Comparison of ENCODE assay signal across 18 mouse cellular contexts in the genomic region with DNA sequence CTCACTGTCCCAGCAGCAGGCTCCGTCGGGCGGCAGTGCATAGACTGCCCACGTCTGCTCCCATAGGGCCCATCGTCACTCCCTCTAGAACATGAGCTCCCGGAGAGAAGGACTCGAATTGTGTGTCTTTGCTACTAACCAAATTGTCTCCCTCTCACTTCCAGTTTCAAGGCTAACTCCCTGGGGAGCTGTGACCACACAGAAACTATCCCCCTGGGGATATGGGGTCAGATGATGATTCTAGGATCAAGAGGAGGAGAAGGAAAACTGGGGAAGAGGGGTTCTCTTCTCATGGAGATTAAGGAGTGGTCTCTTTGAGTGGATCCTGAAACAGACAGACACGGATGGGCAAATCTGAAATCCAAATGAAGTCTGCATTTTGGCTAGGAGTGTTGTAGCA. TPM values are rescaled to one million over a fixed set of nuclear protein-coding genes. Genes with fewer than 3 reads are reported as not detected.
A peak's percentile ranks its signal among the peaks of the same experiment; 100 is the strongest.
DNase-seq lines count a peak whose midpoint lies in the region; ATAC-seq and TF ChIP-seq lines count a peak whose summit lies in the region.
"Had no signal": no experiment of that assay in that cellular context is flagged by ENCODE, and none has a peak within 500 bp of the region (broad histone marks: within the 10 kb centered on the region; RNA-seq: fewer than 3 reads in every experiment).

No protein-coding gene starts in this region.

- 71% methylated on average over 8 of the region's 8 CpGs for WGBS in embryonic facial prominence, embryonic 12.5 days
- WGBS in embryonic facial prominence, embryonic 10.5 days = 78% methylated on average over 8 of the region's 8 CpGs
- 63% methylated on average over 8 of the region's 8 CpGs for WGBS in heart, embryonic 10.5 days

- no peaks in the 10 kb centered on the region for H3K79me2 ChIP-seq in CH12.LX (replicated peaks; ENCODE audit: control insufficient read depth, extremely low read depth, insufficient read depth, poor library complexity, severe bottlenecking)

- H3K27me3 ChIP-seq in embryonic facial prominence, embryonic 12.5 days = no peaks in the 10 kb centered on the region
- peaks cover 40% of the 10 kb centered on the region for H3K27me3 ChIP-seq in embryonic facial prominence, embryonic 10.5 days (replicated peaks; ENCODE audit: low read depth, poor library complexity, severe bottlenecking)
- H3K27me3 ChIP-seq in heart, embryonic 10.5 days (ENCODE audit: insufficient read depth, poor library complexity, severe bottlenecking) = 0 out of 2 replicates have a peak, but pooled peaks cover 3% of the 10 kb centered on the region
- peaks cover 18% of the 10 kb centered on the region for H3K27me3 ChIP-seq in CH12.LX (replicated peaks)
- H3K27me3 ChIP-seq: forebrain, embryonic 15.5 days; Patski had no signal

- no peak for TF ChIP-seq CTCF in CH12.LX (conservative IDR thresholded peaks at IDR 0.05 in 1 of 2, IDR thresholded peaks at IDR 0.05 in 1 of 2; ENCODE audit: low read depth in 2 of 2, low read length in 2 of 2)

- intact Hi-C loops in heart, postnatal 10 days (cut with DNase I) = no loop called here

- in situ Hi-C loops in CH12.LX (cut with MboI; ENCODE audit: low pct_ligation_motif_present, low pct_unique_long_range_greater_than_20kb, low sequenced_read_pairs) = no loop called here

- H3K9me3 ChIP-seq in embryonic facial prominence, embryonic 12.5 days = no peaks in the 10 kb centered on the region
- H3K9me3 ChIP-seq in embryonic facial prominence, embryonic 10.5 days = no peaks in the 10 kb centered on the region
- no peaks in the 10 kb centered on the region for H3K9me3 ChIP-seq in heart, embryonic 10.5 days
- peaks cover 4% of the 10 kb centered on the region for H3K9me3 ChIP-seq in CH12.LX (replicated peaks; ENCODE audit: low read length)
- H3K9me3 ChIP-seq: forebrain, embryonic 13.5 days; forebrain, embryonic 15.5 days; G1E had no signal

- no peak for ATAC-seq in embryonic facial prominence, embryonic 12.5 days (ENCODE audit: insufficient number of reproducible peaks, insufficient read depth, low FRiP score, low TSS enrichment)
- ATAC-seq: activated CD4-positive, CD25-positive, alpha-beta regulatory T cell, adult 4 months; forebrain, embryonic 13.5 days; forebrain, embryonic 15.5 days; forebrain, postnatal 0 days; Patski had no signal

- H3K4me3 ChIP-seq in embryonic facial prominence, embryonic 12.5 days = no peak overlapping the region
- no peak overlapping the region for H3K4me3 ChIP-seq in embryonic facial prominence, embryonic 10.5 days
- H3K4me3 ChIP-seq in heart, embryonic 10.5 days = no peak overlapping the region
- peak overlapping the region in 1 of 3 experiments; percentile 1 for H3K4me3 ChIP-seq in CH12.LX (replicated peaks in 1 of 3; ENCODE audit: low read depth in 2 of 3, low read length in 2 of 3, poor library complexity in 1 of 3)
- H3K4me3 ChIP-seq: forebrain, embryonic 13.5 days; forebrain, embryonic 15.5 days had no signal

- no peak for TF ChIP-seq POLR2A in CH12.LX (IDR thresholded peaks at IDR 0.05; ENCODE audit: low read depth, low read length)

- H3K27ac ChIP-seq in embryonic facial prominence, embryonic 12.5 days = no peak overlapping the region
- H3K27ac ChIP-seq in embryonic facial prominence, embryonic 10.5 days (replicated peaks) = no peak overlapping the region
- 0 out of 2 replicates have a peak overlapping the region, but pooled peaks have one; percentile 32 for H3K27ac ChIP-seq in heart, embryonic 10.5 days
- H3K27ac ChIP-seq in CH12.LX (ENCODE audit: insufficient read depth, low read depth) = no peak overlapping the region
- H3K27ac ChIP-seq: forebrain, embryonic 13.5 days; forebrain, embryonic 15.5 days had no signal

- TF ChIP-seq EP300 in CH12.LX (IDR thresholded peaks at IDR 0.05; ENCODE audit: low read length) = peak; percentile 57

- H3K4me2 ChIP-seq in embryonic facial prominence, embryonic 12.5 days (replicated peaks) = no peak overlapping the region
- peak overlapping the region; percentile 24; the same call in 1 of the 2 replicates for H3K4me2 ChIP-seq in CH12.LX (ENCODE audit: insufficient read depth, low read depth, poor library complexity, severe bottlenecking)
- H3K4me2 ChIP-seq: forebrain, embryonic 13.5 days; forebrain, embryonic 15.5 days had no signal

- no peaks in the 10 kb centered on the region for H3K36me3 ChIP-seq in embryonic facial prominence, embryonic 12.5 days
- H3K36me3 ChIP-seq in embryonic facial prominence, embryonic 10.5 days (replicated peaks) = no peaks in the 10 kb centered on the region
- no peaks in the 10 kb centered on the region for H3K36me3 ChIP-seq in heart, embryonic 10.5 days
- no peaks in the 10 kb centered on the region for H3K36me3 ChIP-seq in CH12.LX (replicated peaks in 1 of 2; ENCODE audit: control insufficient read depth in 1 of 2, insufficient read depth in 1 of 2, low read length in 1 of 2)
- H3K36me3 ChIP-seq: forebrain, embryonic 15.5 days; G1E had no signal

- dilution Hi-C loops in CH12.LX (cut with MboI; ENCODE audit: extremely low pct_ligation_motif_present, extremely low pct_unique_long_range_greater_than_20kb, low sequenced_read_pairs) = no loop called here

- H3K9ac ChIP-seq in embryonic facial prominence, embryonic 12.5 days = 0 out of 2 replicates have a peak overlapping the region, but pooled peaks have one; percentile 19
- H3K9ac ChIP-seq in CH12.LX (ENCODE audit: insufficient read depth, low read depth) = no peak overlapping the region
- H3K9ac ChIP-seq: forebrain, embryonic 13.5 days; forebrain, embryonic 15.5 days; forebrain, postnatal 0 days had no signal

- peaks cover 37% of the 10 kb centered on the region for H3K4me1 ChIP-seq in embryonic facial prominence, embryonic 12.5 days
- peaks cover 47% of the 10 kb centered on the region for H3K4me1 ChIP-seq in embryonic facial prominence, embryonic 10.5 days
- H3K4me1 ChIP-seq in heart, embryonic 10.5 days = peaks cover 33% of the 10 kb centered on the region
- peaks cover 15 to 25% of the 10 kb centered on the region in 2 experiments for H3K4me1 ChIP-seq in CH12.LX (ENCODE audit: control insufficient read depth in 1 of 2, insufficient read depth in 2 of 2)

- no peak for TF ChIP-seq RAD21 in CH12.LX (IDR thresholded peaks at IDR 0.05; ENCODE audit: low read depth, low read length)

- no peak for DNase-seq in embryonic facial prominence, embryonic 10.5 days (ENCODE audit: low spot score)
- DNase-seq in heart, embryonic 10.5 days (ENCODE audit: low spot score) = no peak
- no peak for DNase-seq in heart, postnatal 10 days
- DNase-seq in CH12.LX (ENCODE audit: extremely low read depth) = peak; percentile 17
- DNase-seq in kidney, adult 11 months = no peak
- DNase-seq: adrenal gland, adult 8-10 months; adrenal gland, postnatal 14 days; adrenal gland, postnatal 36 days; cerebellum, adult 11-12 months; cerebellum, adult 8-10 months; cerebellum, adult 9-11 months; forebrain, postnatal 0 days had no signal

TF ChIP-seq in CH12.LX, 34 proteins besides CTCF, POLR2A, EP300 and RAD21:
- TF ChIP-seq MYC (IDR thresholded peaks at IDR 0.05; ENCODE audit: low read depth, low read length) = no peak
- TF ChIP-seq ETS1 (conservative IDR thresholded peaks at IDR 0.05; ENCODE audit: low read depth, low read length) = no peak
- TF ChIP-seq CHD2 (IDR thresholded peaks at IDR 0.05; ENCODE audit: low read length) = no peak
- TF ChIP-seq PAX5 (IDR thresholded peaks at IDR 0.05; ENCODE audit: low read length) = no peak
- TF ChIP-seq IRF4 (IDR thresholded peaks at IDR 0.05; ENCODE audit: low read depth, low read length) = peak; percentile 66
- no peak for TF ChIP-seq MXI1 (IDR thresholded peaks at IDR 0.05; ENCODE audit: low read depth, low read length)
- no peak for TF ChIP-seq ZMIZ1 (IDR thresholded peaks at IDR 0.05; ENCODE audit: low read depth, low read length)

RNA-seq across cellular contexts. Expression of a gene that starts 18.0 kb away (rescaled TPM):
- polyA plus RNA-seq in embryonic facial prominence, embryonic 12.5 days (2016; fragmentation: Nextera tagmentation; extraction: Ambion mirVana) = 85.1 and 91.0 TPM in 2 replicates
- polyA plus RNA-seq in embryonic facial prominence, embryonic 10.5 days (2016; fragmentation: Nextera tagmentation; extraction: Ambion mirVana) = 46.2 and 49.3 TPM in 2 replicates
- polyA plus RNA-seq in heart, embryonic 10.5 days (2016; fragmentation: Nextera tagmentation; extraction: Ambion mirVana) = 37.8 and 46.2 TPM in 2 replicates
- 100 to 1,000 TPM; 131 to 149 TPM for total RNA-seq in heart, postnatal 10 days (2021)
- total RNA-seq in CH12.LX (2012; rRNA removed) (13.2 and 20.2 TPM in 2 replicates), CH12.LX (2014; rRNA removed) (7.5 and 8.9 TPM in 2 replicates)
- polyA plus RNA-seq in CH12.LX (2012; ENCODE audit: insufficient read length, low read depth) = 17.7 and 21.9 TPM in 2 replicates

RNA-seq across cellular contexts. Expression of a gene that starts 40.0 kb away (rescaled TPM):
- polyA plus RNA-seq in embryonic facial prominence, embryonic 12.5 days (2016; fragmentation: Nextera tagmentation; extraction: Ambion mirVana) = 3.3 and 3.9 TPM in 2 replicates
- 0.06 and 0.44 TPM in 2 replicates for polyA plus RNA-seq in embryonic facial prominence, embryonic 10.5 days (2016; fragmentation: Nextera tagmentation; extraction: Ambion mirVana)
- 0.07 TPM in 1 of 2 replicates, not detected in the other for polyA plus RNA-seq in heart, embryonic 10.5 days (2016; fragmentation: Nextera tagmentation; extraction: Ambion mirVana)
- under 1 TPM; 0.14 to 0.17 TPM for total RNA-seq in heart, postnatal 10 days (2021)
- total RNA-seq in CH12.LX (2012; rRNA removed) (2.1 and 2.7 TPM in 2 replicates), CH12.LX (2014; rRNA removed) (8.2 and 9.9 TPM in 2 replicates)
- 18.8 and 20.0 TPM in 2 replicates for polyA plus RNA-seq in CH12.LX (2012; ENCODE audit: insufficient read length, low read depth)
- polyA plus RNA-seq: activated CD4-positive, CD25-positive, alpha-beta regulatory T cell, adult 4 months; G1E had no signal

RNA-seq across cellular contexts. Expression of a gene that starts 59.3 kb away (rescaled TPM):
- polyA plus RNA-seq in embryonic facial prominence, embryonic 12.5 days (2016; fragmentation: Nextera tagmentation; extraction: Ambion mirVana) = 21.8 and 23.9 TPM in 2 replicates
- polyA plus RNA-seq in embryonic facial prominence, embryonic 10.5 days (2016; fragmentation: Nextera tagmentation; extraction: Ambion mirVana) = 20.0 and 22.6 TPM in 2 replicates
- polyA plus RNA-seq in heart, embryonic 10.5 days (2016; fragmentation: Nextera tagmentation; extraction: Ambion mirVana) = 10.8 and 15.4 TPM in 2 replicates
- 1 to 10 TPM; 2.4 to 4.0 TPM for total RNA-seq in heart, postnatal 10 days (2021)
- total RNA-seq in CH12.LX (2012; rRNA removed) = 16.7 and 19.8 TPM in 2 replicates
- 15.4 and 17.2 TPM in 2 replicates for total RNA-seq in CH12.LX (2014; rRNA removed)
- 16.9 and 18.9 TPM in 2 replicates for polyA plus RNA-seq in CH12.LX (2012; ENCODE audit: insufficient read length, low read depth)
